Mouse (Mus musculus) brain, embryonic 14.5 days (tissue): ENCODE data around the gene Slc4a5.

Source experiments
- CTCF ChIP-seq: fragments of 200-500 bp; IDR thresholded peaks from 2 replicates; pipeline ENCODE4 v1.5.1; 2012; ENCODE audit warnings: inconsistent platforms, mild to moderate bottlenecking, moderate library complexity, borderline replicate concordance; ENCODE audit not compliant: insufficient read depth, insufficient read length; ENCODE audit errors: extremely low read depth
- POLR2A ChIP-seq: fragments of 200-500 bp; IDR thresholded peaks from 2 replicates; pipeline ENCODE4 v1.6.1; 2012; ENCODE audit warnings: mild to moderate bottlenecking, inconsistent platforms, borderline replicate concordance; ENCODE audit not compliant: poor library complexity, insufficient read depth, insufficient read length, severe bottlenecking; ENCODE audit errors: extremely low read depth

DNA sequence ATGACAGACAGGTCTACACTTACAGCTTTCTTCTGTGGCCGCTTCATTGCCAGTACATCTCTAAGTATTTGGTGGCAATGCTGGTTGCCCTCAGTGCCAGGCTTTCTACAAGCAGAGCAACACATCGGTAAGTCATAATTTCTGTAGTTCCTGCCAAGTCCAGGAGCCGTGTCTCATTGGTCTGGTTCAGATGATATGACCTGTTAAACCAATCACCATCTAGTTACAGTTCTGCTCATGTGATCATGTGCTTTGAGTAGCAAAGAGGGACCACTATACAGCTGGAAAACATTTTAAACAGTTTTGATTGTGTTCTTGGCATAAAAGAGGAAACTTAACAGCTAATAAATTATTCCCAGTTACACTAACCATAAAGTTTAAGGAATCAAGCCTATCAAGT lies 128.3 kb downstream of the Slc4a5 start:
- no peak for TF ChIP-seq CTCF
- no peak for TF ChIP-seq POLR2A
